Mouse (Mus musculus) lung, adult 18-20 months (tissue): ENCODE data around the gene Etnk2.
A peak's percentile ranks its signal among the peaks of the same experiment; 100 is the strongest.

Source experiments
- DNase-seq, 2 experiments: peaks; one replicate each; pipeline ENCODE4 v3.0.0; 2022; ENCODE audit warnings: mixed read lengths in 2 of 2

The Etnk2 gene

GRCm38 (mm10) chr1:133418164-133418800 is 54.9 kb downstream of the Etnk2 start:
- peak; percentile 91 to 95 for DNase-seq

GRCm38 (mm10) chr1:133419178-133419834 is 55.9 kb downstream of the Etnk2 start:
- no peak for DNase-seq

GRCm38 (mm10) chr1:133420491-133420890 is 57.1 kb downstream of the Etnk2 start:
- peak in 1 of 2 experiments; percentile 26 for DNase-seq

GRCm38 (mm10) chr1:133421061-133421460 is 57.7 kb downstream of the Etnk2 start:
- DNase-seq: no peak

GRCm38 (mm10) chr1:133421975-133422570 is 58.7 kb downstream of the Etnk2 start:
- peak in 1 of 2 experiments; percentile 17 for DNase-seq

- peak; percentile 73 to 79 for DNase-seq
These were observed 59.3 kb downstream of the Etnk2 start for GRCm38 (mm10) chr1:133422615-133423161.

GRCm38 (mm10) chr1:133423166-133423542 is 59.8 kb downstream of the Etnk2 start:
- DNase-seq: peak in 1 of 2 experiments; percentile 26

- DNase-seq: peak; percentile 75 to 79
These were observed 60.4 kb downstream of the Etnk2 start, which contains the start of gene Sox13 for GRCm38 (mm10) chr1:133423543-133424480. Gene Sox13 (minus strand): TSS chr1:133424377.

GRCm38 (mm10) chr1:133424547-133425140 is 61.3 kb downstream of the Etnk2 start:
- DNase-seq: no peak
